Mouse (Mus musculus) liver, adult 2 months (tissue): ENCODE measurements around the gene Ier3.

ENCODE experiments used
- CTCF ChIP-seq: fragments of 200-500 bp; IDR thresholded peaks from 2 replicates; pipeline ENCODE4 v1.5.1; 2011; ENCODE audit warnings: low read depth, low read length, control low read depth
- POLR2A ChIP-seq: fragments of 200-500 bp; IDR thresholded peaks from 2 replicates; pipeline ENCODE4 v1.6.1; 2011; ENCODE audit warnings: low read length, control low read depth; ENCODE audit not compliant: insufficient read depth; ENCODE audit errors: extremely low read depth

DNA sequence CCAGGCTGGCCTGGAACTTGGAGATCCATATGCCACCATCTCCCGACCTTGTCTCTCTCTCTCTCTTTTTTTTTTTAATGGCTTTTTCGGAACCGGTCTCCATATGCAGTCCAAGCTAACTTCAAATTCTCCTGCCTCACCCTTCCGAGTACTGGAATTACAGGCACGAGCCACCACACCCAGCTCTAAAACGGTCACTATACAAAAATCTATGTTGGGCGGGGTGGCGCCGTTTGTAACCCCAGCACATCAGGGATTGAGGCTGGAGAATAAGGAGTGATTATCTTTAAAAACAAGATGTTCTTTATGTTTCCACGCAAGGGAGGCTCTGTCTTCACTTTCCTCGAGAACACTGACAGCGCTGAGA lies 39.3 kb downstream of the Ier3 start:
- no peak for TF ChIP-seq CTCF
- no peak for TF ChIP-seq POLR2A
